Mouse (Mus musculus) left cerebral cortex, postnatal 4 days (tissue): ENCODE results near the gene Dyx1c1. TPM values are rescaled to one million over a fixed set of nuclear protein-coding genes. Genes with fewer than 3 reads are reported as not detected.

Experiments
- DNase-seq: peaks from one replicate; pipeline ENCODE4 v3.0.0-alpha.2; 2022
- intact Hi-C: fragments of 180-260 bp; cut with DNase I; formaldehyde crosslinking; loops from one replicate; pipeline ENCODE4 v1.15.1; 2025
- total RNA-seq, 2 experiments: library from RNA; stranded (reverse); gene quantifications; 2 replicates each; pipeline ENCODE4 v1.2.3; 2021

The Dyx1c1 gene
- 1 to 10 TPM; 1.5 to 1.8 TPM for total RNA-seq

- peak; percentile 80 for DNase-seq
- intact Hi-C loops = loop anchor here (5.0 kb wide), 1 partner anchor 66 kb away; no protein-coding TSS in a partner anchor
Measured at GRCm38 (mm10) chr9:72958521-72959450, at the start of gene Dyx1c1, which contains the start of gene Gm44503. TSS of gene Dyx1c1 (plus strand) at chr9:72958785. TSS of gene Gm44503 (plus strand) at chr9:72958852.

- intact Hi-C loops = no loop called here
- no peak for DNase-seq
Measured at GRCm38 (mm10) chr9:72911381-72911780, 47.2 kb upstream of the Dyx1c1 start.

GRCm38 (mm10) chr9:72913551-72913950 is 45.0 kb upstream of the Dyx1c1 start:
- DNase-seq = no peak
- intact Hi-C loops = no loop called here

- intact Hi-C loops = no loop called here
- no peak for DNase-seq
Measured at GRCm38 (mm10) chr9:72915728-72916127, 42.9 kb upstream of the Dyx1c1 start.

GRCm38 (mm10) chr9:72923068-72923467 is 35.5 kb upstream of the Dyx1c1 start:
- intact Hi-C loops = no loop called here
- DNase-seq = no peak

GRCm38 (mm10) chr9:72925021-72925934 is 33.3 kb upstream of the Dyx1c1 start, which contains the start of gene Pygo1:
TSS of gene Pygo1 (plus strand) at chr9:72925645.
- DNase-seq = peak; percentile 54
- intact Hi-C loops = no loop called here

- no peak for DNase-seq
- intact Hi-C loops = no loop called here
Measured at GRCm38 (mm10) chr9:72925935-72926258, 32.7 kb upstream of the Dyx1c1 start.

GRCm38 (mm10) chr9:72931166-72931790 is 27.3 kb upstream of the Dyx1c1 start:
- intact Hi-C loops = no loop called here

GRCm38 (mm10) chr9:72935309-72935708 is 23.3 kb upstream of the Dyx1c1 start:
- DNase-seq = no peak
- intact Hi-C loops = no loop called here

More at GRCm38 (mm10) chr9:72931166-72931790, 27.3 kb upstream of the Dyx1c1 start:
- DNase-seq = no peak

GRCm38 (mm10) chr9:72936301-72936700 is 22.3 kb upstream of the Dyx1c1 start:
- intact Hi-C loops = no loop called here
- no peak for DNase-seq

GRCm38 (mm10) chr9:72943424-72943823 is 15.2 kb upstream of the Dyx1c1 start:
- intact Hi-C loops = no loop called here
- no peak for DNase-seq

GRCm38 (mm10) chr9:72944286-72944685 is 14.3 kb upstream of the Dyx1c1 start:
- DNase-seq = no peak
- intact Hi-C loops = no loop called here

- DNase-seq = no peak
- intact Hi-C loops = no loop called here
Measured at GRCm38 (mm10) chr9:72947010-72947409, 11.6 kb upstream of the Dyx1c1 start.

GRCm38 (mm10) chr9:72949572-72949971 is 9.0 kb upstream of the Dyx1c1 start:
- intact Hi-C loops = no loop called here
- DNase-seq = no peak

GRCm38 (mm10) chr9:72954746-72955145 is 3.8 kb upstream of the Dyx1c1 start:
- intact Hi-C loops = loop anchor here (5.0 kb wide), 1 partner anchor 62 kb away; no protein-coding TSS in a partner anchor
- peak; percentile 16 for DNase-seq

- DNase-seq = peak; percentile 37
- intact Hi-C loops = loop anchor here (5.0 kb wide), 1 partner anchor 63 kb away; no protein-coding TSS in a partner anchor
Measured at GRCm38 (mm10) chr9:72955546-72955945, 3.0 kb upstream of the Dyx1c1 start.

- intact Hi-C loops = no loop called here
- DNase-seq = no peak
Measured at GRCm38 (mm10) chr9:72961346-72961745, 2.8 kb downstream of the Dyx1c1 start.

- intact Hi-C loops = no loop called here
Measured at GRCm38 (mm10) chr9:72961959-72962358, 3.4 kb downstream of the Dyx1c1 start.

GRCm38 (mm10) chr9:72968349-72969061 is 9.9 kb downstream of the Dyx1c1 start:
- peak; percentile 32 for DNase-seq
- intact Hi-C loops = no loop called here

More at GRCm38 (mm10) chr9:72961959-72962358, 3.4 kb downstream of the Dyx1c1 start:
- DNase-seq = no peak

GRCm38 (mm10) chr9:72969874-72970273 is 11.3 kb downstream of the Dyx1c1 start:
- intact Hi-C loops = no loop called here

More at GRCm38 (mm10) chr9:72969874-72970273, 11.3 kb downstream of the Dyx1c1 start:
- DNase-seq = no peak
